Mouse (Mus musculus): Measurements from ENCODE around the gene Adgrb3. TPM values are rescaled to one million over a fixed set of nuclear protein-coding genes. Genes with fewer than 3 reads are reported as not detected.
"Not testable (repeated sequence)": the region's sequence is repeated elsewhere in the genome, so short reads cannot be mapped to it uniquely, and the experiment has no call there.

The Adgrb3 gene
- total RNA-seq, 2 experiments from 2014 or later = 108 to 120 TPM

DNA sequence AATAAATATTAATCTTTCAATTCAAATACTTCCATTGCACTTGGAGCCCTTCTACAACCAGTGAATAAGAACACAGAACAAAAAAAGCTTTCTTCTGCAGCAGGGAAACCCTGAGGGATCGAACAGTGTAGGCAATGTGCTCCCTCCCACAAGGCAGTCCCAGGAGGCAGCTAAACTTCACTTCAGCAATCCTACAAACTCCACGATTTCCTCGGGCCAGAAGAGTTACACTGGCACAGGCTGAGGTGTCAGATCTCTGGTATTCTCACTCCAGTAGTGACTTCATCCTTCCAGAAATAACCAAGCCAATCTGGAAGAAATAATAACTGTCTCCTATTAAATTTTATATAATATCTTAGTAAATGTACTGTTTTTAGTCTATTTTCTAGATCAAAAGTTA is 286.6 kb downstream of the Adgrb3 start:
- no peak for DNase-seq (ENCODE audit: low spot score in 2 of 2)

DNA sequence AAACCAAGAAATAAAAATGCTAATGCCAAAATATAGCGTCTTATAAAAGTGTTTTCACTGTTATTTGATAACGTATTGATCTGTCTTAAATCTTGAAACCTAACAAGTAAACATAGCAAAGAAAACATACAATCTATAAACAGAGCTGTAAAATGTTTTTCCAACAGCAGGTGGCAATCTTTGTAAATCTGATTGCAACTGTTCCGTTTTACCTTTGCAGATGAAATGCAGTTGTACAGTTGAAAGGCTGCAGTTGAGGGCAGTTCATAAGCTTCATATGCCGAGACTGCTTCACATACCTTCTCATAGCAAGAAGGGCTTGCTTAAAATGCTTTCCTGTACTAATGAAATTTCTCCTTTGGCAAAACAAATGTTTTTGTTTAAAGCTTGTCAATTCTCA is 302.5 kb downstream of the Adgrb3 start:
- no peak for DNase-seq (ENCODE audit: low spot score in 2 of 2)

- DNase-seq (ENCODE audit: low spot score in 2 of 2) = peak in 1 of 2 experiments; percentile 33
Observed at GRCm38 (mm10) chr1:25510321-25511055, 319.0 kb downstream of the Adgrb3 start.

- DNase-seq (ENCODE audit: low spot score in 2 of 2) = peak; percentile 50 to 81
Observed at GRCm38 (mm10) chr1:25504313-25504712, 325.2 kb downstream of the Adgrb3 start.

DNA sequence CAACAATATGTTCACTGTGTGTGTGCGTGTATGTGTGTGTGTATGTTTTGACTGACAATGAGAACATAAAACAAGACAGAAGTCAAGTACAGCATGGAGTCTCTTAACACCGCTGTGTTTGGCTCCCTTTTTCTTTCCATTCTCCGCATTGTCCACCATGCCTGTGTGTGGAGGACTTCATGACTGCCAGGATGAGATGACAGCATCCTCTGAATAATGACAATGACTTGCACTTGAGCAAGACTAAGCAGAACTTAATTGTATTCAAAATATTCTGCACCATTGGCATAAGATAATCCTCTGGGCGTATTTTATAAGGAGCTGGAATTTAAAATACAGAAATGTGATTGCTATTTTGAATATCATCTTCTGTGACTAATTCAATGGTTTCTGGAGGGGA is 326.0 kb downstream of the Adgrb3 start:
- DNase-seq (ENCODE audit: low spot score in 2 of 2) = no peak

- no peak for DNase-seq (ENCODE audit: low spot score in 2 of 2)
Observed at GRCm38 (mm10) chr1:25495202-25495914, 334.1 kb downstream of the Adgrb3 start.

DNA sequence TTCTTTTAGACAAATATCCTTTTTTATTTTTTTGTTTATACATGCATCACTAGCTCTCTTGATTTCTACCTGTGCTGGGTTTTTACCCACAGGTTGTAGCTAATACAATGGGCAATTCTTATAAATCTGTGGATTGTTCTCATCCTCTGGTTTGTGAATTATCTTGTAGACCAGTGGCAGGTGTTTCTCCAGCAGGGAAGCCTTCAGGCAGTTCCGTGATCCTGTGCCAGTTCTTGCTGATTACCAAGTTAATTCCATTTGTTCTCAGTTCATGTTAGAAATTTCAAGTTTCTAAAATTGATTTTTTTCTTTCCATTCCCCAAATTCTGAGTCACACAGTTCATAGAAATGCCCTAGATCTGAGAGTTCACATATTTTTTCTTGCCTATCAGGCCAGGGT is 338.0 kb downstream of the Adgrb3 start:
- no peak for DNase-seq (ENCODE audit: low spot score in 2 of 2)

DNA sequence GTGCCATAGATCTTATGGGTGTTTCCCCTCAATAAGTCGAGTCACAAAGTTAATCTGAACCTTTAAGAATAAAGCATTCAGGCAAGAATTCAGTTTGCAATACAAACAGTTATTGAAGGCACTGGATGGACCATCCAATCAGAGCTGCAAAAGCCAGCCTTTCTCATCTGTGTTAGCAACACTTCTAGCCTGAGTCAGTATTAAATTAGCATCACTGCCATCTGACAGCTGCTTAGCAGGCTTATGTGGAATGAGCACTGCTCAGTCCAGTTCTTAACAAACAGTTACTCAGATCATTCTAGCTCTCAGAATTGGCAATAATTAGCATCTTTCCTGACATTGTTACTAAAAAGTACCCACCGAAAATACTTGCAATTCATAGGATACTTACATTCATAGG is 339.3 kb downstream of the Adgrb3 start:
- peak in 1 of 2 experiments; percentile 58 for DNase-seq (ENCODE audit: low spot score in 2 of 2)

- DNase-seq (ENCODE audit: low spot score in 2 of 2) = no peak
Observed at GRCm38 (mm10) chr1:25475699-25476098, 353.8 kb downstream of the Adgrb3 start.

DNA sequence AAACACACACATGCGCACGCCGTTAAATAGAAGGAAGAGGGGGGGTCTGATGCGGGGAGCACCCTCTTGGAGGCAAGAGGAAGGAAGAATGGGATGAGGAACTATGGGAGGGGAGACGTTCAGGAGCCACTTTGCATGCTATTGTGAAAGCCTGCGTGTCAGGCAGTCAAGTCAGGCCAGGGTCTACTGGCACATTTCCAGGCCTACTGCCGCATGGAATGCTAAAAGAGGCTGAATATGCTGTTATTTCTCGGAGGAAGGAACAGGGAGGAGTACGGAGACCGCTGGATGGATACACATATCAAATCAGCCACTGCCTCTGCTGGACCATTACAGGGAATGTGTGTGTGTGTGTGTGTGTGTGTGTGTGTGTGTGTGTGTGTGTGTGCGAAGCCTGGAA is 355.0 kb downstream of the Adgrb3 start:
- peak in 1 of 2 experiments; percentile 51 for DNase-seq (ENCODE audit: low spot score in 2 of 2)

DNA sequence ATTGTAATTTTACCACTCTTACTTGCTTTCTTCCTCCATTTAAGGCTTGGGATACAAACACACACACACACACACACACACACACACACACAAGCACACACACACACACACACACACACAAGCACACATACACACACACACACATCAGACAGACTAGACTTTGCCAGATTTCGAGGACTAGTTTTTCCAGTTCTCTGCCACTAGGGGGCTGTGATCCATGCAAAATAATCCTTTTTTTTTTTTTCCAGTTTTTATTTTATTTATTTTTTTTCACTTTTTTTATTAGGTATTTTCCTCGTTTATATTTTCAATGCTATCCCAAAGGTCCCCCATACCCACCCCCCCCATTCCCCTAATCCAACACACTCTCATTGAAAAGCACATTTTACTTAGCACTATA is 357.9 kb downstream of the Adgrb3 start:
- not testable (repeated sequence) for DNase-seq (ENCODE audit: low spot score in 2 of 2)

- DNase-seq (ENCODE audit: low spot score in 2 of 2) = no peak
Observed at GRCm38 (mm10) chr1:25462612-25463011, 366.9 kb downstream of the Adgrb3 start.

GRCm38 (mm10) chr1:25435506-25435905 is 394.0 kb downstream of the Adgrb3 start:
- no peak for DNase-seq (ENCODE audit: low spot score in 2 of 2)

- peak; percentile 17 to 19 for DNase-seq (ENCODE audit: low spot score in 2 of 2)
Observed at GRCm38 (mm10) chr1:25430219-25430862, 399.2 kb downstream of the Adgrb3 start.

- DNase-seq (ENCODE audit: low spot score in 2 of 2) = no peak
Observed at GRCm38 (mm10) chr1:25420701-25421100, 408.8 kb downstream of the Adgrb3 start.

DNA sequence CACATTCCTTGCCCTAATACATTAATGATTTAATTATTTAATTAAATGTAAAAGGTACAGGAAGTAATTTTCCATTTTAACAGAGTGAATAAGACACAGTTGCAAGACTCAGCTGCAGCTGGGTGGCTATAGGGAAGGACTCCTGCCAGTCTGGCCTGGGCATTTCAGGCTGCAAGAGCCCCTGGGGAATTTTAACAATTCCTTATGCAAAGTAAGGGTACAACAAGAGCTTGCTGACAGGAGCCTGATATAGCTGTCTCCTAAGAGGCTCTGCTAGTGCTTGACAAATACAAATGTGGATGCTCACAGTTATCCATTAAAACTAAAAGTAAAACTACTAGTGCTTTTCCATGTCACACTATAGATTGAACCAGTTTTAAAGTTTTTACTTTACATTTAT is 410.1 kb downstream of the Adgrb3 start:
- no peak for DNase-seq (ENCODE audit: low spot score in 2 of 2)

GRCm38 (mm10) chr1:25415084-25415483 is 414.4 kb downstream of the Adgrb3 start:
- no peak for DNase-seq (ENCODE audit: low spot score in 2 of 2)

DNA sequence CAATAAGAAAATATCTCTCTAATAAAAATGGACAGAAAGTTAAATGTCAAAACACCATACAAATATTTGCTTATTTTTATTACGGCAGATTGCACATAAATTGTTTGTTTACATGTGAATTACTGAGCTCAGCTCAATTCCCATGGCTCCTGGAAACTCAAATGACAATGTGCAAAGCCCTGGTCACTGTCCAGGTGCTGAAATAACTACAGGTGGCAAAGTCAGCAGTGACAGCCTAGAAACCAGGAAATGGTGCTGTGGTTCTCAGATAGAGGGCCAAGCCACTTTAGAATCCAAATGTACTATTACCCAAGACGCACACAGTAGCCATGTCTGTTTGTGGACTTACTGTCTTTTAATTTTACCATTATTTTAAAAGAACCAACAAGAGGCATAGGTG is 465.3 kb downstream of the Adgrb3 start:
- DNase-seq (ENCODE audit: low spot score in 2 of 2) = no peak

- DNase-seq (ENCODE audit: low spot score in 2 of 2) = no peak
Observed at GRCm38 (mm10) chr1:25358554-25358953, 471.0 kb downstream of the Adgrb3 start.

GRCm38 (mm10) chr1:25355486-25355885 is 474.0 kb downstream of the Adgrb3 start:
- no peak for DNase-seq (ENCODE audit: low spot score in 2 of 2)

DNA sequence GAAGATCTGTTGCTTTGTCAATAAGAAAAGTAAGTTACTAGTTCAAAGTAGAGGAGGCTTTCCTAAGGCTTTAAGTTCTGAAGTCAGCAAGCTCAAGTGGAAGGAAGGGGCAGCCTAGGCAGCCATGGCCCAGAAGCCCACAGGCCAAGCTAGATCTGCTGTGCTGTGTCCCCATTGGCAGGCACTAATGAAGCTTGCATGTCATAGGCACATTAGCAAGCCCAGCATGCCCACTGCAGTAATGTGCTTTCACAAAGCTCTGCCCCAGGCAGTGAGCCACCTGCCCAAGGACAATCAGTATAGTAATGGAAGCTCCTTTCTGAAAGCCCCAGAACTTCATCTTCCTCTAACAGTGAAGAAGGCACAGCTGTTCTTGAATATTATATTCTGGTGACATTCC is 484.6 kb downstream of the Adgrb3 start:
- no peak for DNase-seq (ENCODE audit: low spot score in 2 of 2)

GRCm38 (mm10) chr1:25325406-25325805 is 504.1 kb downstream of the Adgrb3 start:
- DNase-seq (ENCODE audit: low spot score in 2 of 2) = no peak
